Mouse (Mus musculus) heart, embryonic 13.5 days (tissue): Measurements from ENCODE around the gene Pck1. TPM values are rescaled to one million over a fixed set of nuclear protein-coding genes. Genes with fewer than 3 reads are reported as not detected.
A peak's percentile ranks its signal among the peaks of the same experiment; 100 is the strongest.

ENCODE experiments used
- ATAC-seq: fragments of 200-750 bp; cut with Nextera tagmentation; 2 replicates; pipeline ENCODE4 v1.8.0; 2017; ENCODE audit warnings: moderate TSS enrichment; ENCODE audit not compliant: insufficient number of reproducible peaks, low FRiP score, low TSS enrichment; ENCODE audit errors: extremely low read depth
- H3K27ac ChIP-seq: fragments of 300-500 bp; sonication (generic); replicated peaks from 2 replicates; pipeline ENCODE4 v1.5.1; 2015; ENCODE audit warnings: moderate library complexity, mild to moderate bottlenecking, inconsistent platforms
- H3K27me3 ChIP-seq: fragments of 300-500 bp; sonication (generic); replicated peaks from 2 replicates; pipeline ENCODE4 v1.6.1; 2015; ENCODE audit warnings: mild to moderate bottlenecking, inconsistent platforms
- H3K36me3 ChIP-seq: fragments of 300-500 bp; sonication (generic); 2 replicates; pipeline ENCODE4 v1.6.1; 2015; ENCODE audit warnings: mild to moderate bottlenecking, inconsistent platforms
- H3K4me1 ChIP-seq: fragments of 300-500 bp; sonication (generic); 2 replicates; pipeline ENCODE4 v1.6.1; 2015; ENCODE audit warnings: inconsistent platforms
- H3K4me2 ChIP-seq: fragments of 300-500 bp; sonication (generic); 2 replicates; pipeline ENCODE4 v1.6.1; 2015; ENCODE audit warnings: inconsistent platforms, mild to moderate bottlenecking, moderate library complexity
- H3K4me3 ChIP-seq: fragments of 300-500 bp; sonication (generic); 2 replicates; pipeline ENCODE4 v1.5.1; 2015; ENCODE audit warnings: moderate library complexity, mild to moderate bottlenecking, inconsistent platforms
- H3K9ac ChIP-seq: fragments of 300-500 bp; sonication (generic); 2 replicates; pipeline ENCODE4 v1.6.1; 2015; ENCODE audit warnings: inconsistent platforms, mild to moderate bottlenecking, moderate library complexity
- H3K9me3 ChIP-seq: fragments of 300-500 bp; sonication (generic); 2 replicates; pipeline ENCODE4 v1.6.1; 2016; ENCODE audit warnings: inconsistent platforms
- WGBS: fragments of 180-500 bp; shearing (Covaris S2); methylation state at CpG from one replicate; pipeline ENCODE4 v1.1.7; 2015; ENCODE audit warnings: mixed read lengths; 5-methylcytosine and 5-hydroxymethylcytosine counted together
- polyA plus RNA-seq: library from polyadenylated mRNA; unstranded; fragments of >200 nt; fragmentation: Nextera tagmentation; extraction: Ambion mirVana; gene quantifications from 2 replicates; pipeline ENCODE4 v1.2.1, GENCODE M21; 2015

The Pck1 gene
- polyA plus RNA-seq, 1 experiment from 2014 or later: 0.08 TPM

GRCm38 (mm10) chr2:173174569-173174968 is 21.7 kb downstream of the Pck1 start:
- Histone ChIP-seq H3K9ac (no peak overlapping the region), H3K4me3 (peak overlapping the region; percentile 43; the same call in 1 of the 2 replicates), H3K4me1 (peaks cover 35% of the 10 kb centered on the region), H3K27ac (peak overlapping the region; percentile 78; the same call in 1 of the 2 replicates), H3K4me2 (peak overlapping the region; percentile 67), H3K36me3 (no peaks in the 10 kb centered on the region), H3K9me3 (peaks cover 7% of the 10 kb centered on the region), H3K27me3 (peaks cover 52% of the 10 kb centered on the region)
- WGBS: 53% methylated on average over 1 of the region's 1 CpGs
- no peak for ATAC-seq

- Histone ChIP-seq H3K9ac (no peak overlapping the region), H3K36me3 (no peaks in the 10 kb centered on the region), H3K4me1 (peaks cover 35% of the 10 kb centered on the region), H3K9me3 (peaks cover 7% of the 10 kb centered on the region), H3K4me2 (no peak overlapping the region), H3K27ac (no peak overlapping the region), H3K4me3 (no peak overlapping the region), H3K27me3 (peaks cover 52% of the 10 kb centered on the region)
- 87% methylated on average over 5 of the region's 5 CpGs for WGBS
- ATAC-seq: no peak
These were observed 22.9 kb downstream of the Pck1 start for GRCm38 (mm10) chr2:173175703-173176102.

GRCm38 (mm10) chr2:173177481-173177880 is 24.6 kb downstream of the Pck1 start:
- peaks cover 19% of the 10 kb centered on the region for H3K4me1 ChIP-seq
- no peak overlapping the region for H3K9ac ChIP-seq
- no peak overlapping the region for H3K27ac ChIP-seq
- no peaks in the 10 kb centered on the region for H3K36me3 ChIP-seq
- H3K9me3 ChIP-seq: peaks cover 7% of the 10 kb centered on the region
- H3K4me3 ChIP-seq: no peak overlapping the region
- no peak overlapping the region for H3K4me2 ChIP-seq
- ATAC-seq: no peak
- WGBS: 68% methylated on average over 5 of the region's 5 CpGs
- H3K27me3 ChIP-seq: peaks cover 54% of the 10 kb centered on the region

- Histone ChIP-seq H3K36me3 (no peaks in the 10 kb centered on the region), H3K9ac (no peak overlapping the region), H3K9me3 (peaks cover 7% of the 10 kb centered on the region), H3K27me3 (peaks cover 55% of the 10 kb centered on the region), H3K4me2 (no peak overlapping the region), H3K27ac (no peak overlapping the region), H3K4me3 (no peak overlapping the region), H3K4me1 (peaks cover 15% of the 10 kb centered on the region)
- WGBS: 82% methylated on average over 8 of the region's 8 CpGs
- no peak for ATAC-seq
These were observed 25.1 kb downstream of the Pck1 start for GRCm38 (mm10) chr2:173177951-173178350.

- peaks cover 62% of the 10 kb centered on the region for H3K27me3 ChIP-seq
- H3K9ac ChIP-seq: no peak overlapping the region
- H3K4me3 ChIP-seq: no peak overlapping the region
- no peak overlapping the region for H3K4me2 ChIP-seq
- H3K27ac ChIP-seq: no peak overlapping the region
- H3K36me3 ChIP-seq: no peaks in the 10 kb centered on the region
- no peak for ATAC-seq
- peaks cover 6% of the 10 kb centered on the region for H3K4me1 ChIP-seq
- WGBS: 68% methylated on average over 7 of the region's 7 CpGs
- H3K9me3 ChIP-seq: peaks cover 7% of the 10 kb centered on the region
These were observed 26.2 kb downstream of the Pck1 start for GRCm38 (mm10) chr2:173179046-173179445.

- ATAC-seq: no peak
- H3K9me3 ChIP-seq: peaks cover 7% of the 10 kb centered on the region
- no peak overlapping the region for H3K4me3 ChIP-seq
- no peak overlapping the region for H3K9ac ChIP-seq
- peaks cover 70% of the 10 kb centered on the region for H3K27me3 ChIP-seq
- no peaks in the 10 kb centered on the region for H3K4me1 ChIP-seq
- H3K4me2 ChIP-seq: no peak overlapping the region
- no peak overlapping the region for H3K27ac ChIP-seq
- H3K36me3 ChIP-seq: no peaks in the 10 kb centered on the region
- 56% methylated on average over 4 of the region's 4 CpGs for WGBS
These were observed 27.2 kb downstream of the Pck1 start for GRCm38 (mm10) chr2:173180026-173180425.

GRCm38 (mm10) chr2:173180721-173181388 is 28.0 kb downstream of the Pck1 start:
- no peak overlapping the region for H3K4me3 ChIP-seq
- no peak overlapping the region for H3K27ac ChIP-seq
- no peaks in the 10 kb centered on the region for H3K4me1 ChIP-seq
- no peak overlapping the region for H3K4me2 ChIP-seq
- H3K9me3 ChIP-seq: peaks cover 1% of the 10 kb centered on the region; the same call in 1 of the 2 replicates
- H3K36me3 ChIP-seq: no peaks in the 10 kb centered on the region
- peaks cover 78% of the 10 kb centered on the region for H3K27me3 ChIP-seq
- ATAC-seq: no peak
- WGBS: 79% methylated on average over 11 of the region's 11 CpGs
- H3K9ac ChIP-seq: no peak overlapping the region

GRCm38 (mm10) chr2:173181486-173181885 is 28.6 kb downstream of the Pck1 start:
- 61% methylated on average over 5 of the region's 5 CpGs for WGBS
- Histone ChIP-seq H3K4me1 (peaks cover 4% of the 10 kb centered on the region; the same call in 1 of the 2 replicates), H3K36me3 (no peaks in the 10 kb centered on the region), H3K4me3 (no peak overlapping the region), H3K9ac (no peak overlapping the region), H3K27me3 (peaks cover 81% of the 10 kb centered on the region), H3K4me2 (no peak overlapping the region), H3K27ac (no peak overlapping the region), H3K9me3 (no peaks in the 10 kb centered on the region)
- no peak for ATAC-seq

- WGBS: 87% methylated on average over 7 of the region's 7 CpGs
- Histone ChIP-seq H3K9ac (no peak overlapping the region), H3K9me3 (no peaks in the 10 kb centered on the region), H3K4me1 (peaks cover 4% of the 10 kb centered on the region; the same call in 1 of the 2 replicates), H3K36me3 (no peaks in the 10 kb centered on the region), H3K4me2 (no peak overlapping the region), H3K27me3 (peaks cover 80% of the 10 kb centered on the region), H3K27ac (no peak overlapping the region), H3K4me3 (no peak overlapping the region)
- no peak for ATAC-seq
These were observed 29.1 kb downstream of the Pck1 start for GRCm38 (mm10) chr2:173181901-173182300.

- H3K4me2 ChIP-seq: no peak overlapping the region
- WGBS: 67% methylated on average over 7 of the region's 7 CpGs
- H3K4me1 ChIP-seq: peaks cover 4% of the 10 kb centered on the region; the same call in 1 of the 2 replicates
- no peak overlapping the region for H3K9ac ChIP-seq
- H3K4me3 ChIP-seq: no peak overlapping the region
- no peaks in the 10 kb centered on the region for H3K9me3 ChIP-seq
- no peaks in the 10 kb centered on the region for H3K36me3 ChIP-seq
- peaks cover 81% of the 10 kb centered on the region for H3K27me3 ChIP-seq
- H3K27ac ChIP-seq: no peak overlapping the region
- no peak for ATAC-seq
These were observed 29.9 kb downstream of the Pck1 start for GRCm38 (mm10) chr2:173182796-173183195.

GRCm38 (mm10) chr2:173183311-173183710 is 30.5 kb downstream of the Pck1 start:
- Histone ChIP-seq H3K27me3 (peaks cover 78% of the 10 kb centered on the region), H3K4me1 (peaks cover 4% of the 10 kb centered on the region; the same call in 1 of the 2 replicates), H3K4me2 (no peak overlapping the region), H3K9me3 (no peaks in the 10 kb centered on the region), H3K36me3 (no peaks in the 10 kb centered on the region), H3K9ac (no peak overlapping the region), H3K27ac (no peak overlapping the region), H3K4me3 (no peak overlapping the region)
- no peak for ATAC-seq
- 89% methylated on average over 10 of the region's 10 CpGs for WGBS
